Comparison of ENCODE assay signal across 40 mouse cellular contexts in genomic region chrX:141873597-141873996, GRCm38 (mm10). TPM values are rescaled to one million over a fixed set of nuclear protein-coding genes. Genes with fewer than 3 reads are reported as not detected.
"Had no signal": no experiment of that assay in that cellular context is flagged by ENCODE, and none has a peak within 500 bp of the region (broad histone marks: within the 10 kb centered on the region; RNA-seq: fewer than 3 reads in every experiment).

No protein-coding gene starts in this region.

- H3K36me3 ChIP-seq: heart, embryonic 13.5 days; heart, embryonic 15.5 days; hindbrain, embryonic 12.5 days; hindbrain, embryonic 15.5 days; kidney, embryonic 15.5 days; limb, embryonic 13.5 days; limb, embryonic 15.5 days; liver, embryonic 12.5 days had no signal

- H3K4me3 ChIP-seq: heart, adult 2 months; heart, embryonic 13.5 days; heart, embryonic 15.5 days; hindbrain, embryonic 12.5 days; hindbrain, embryonic 15.5 days; kidney, embryonic 15.5 days; limb, embryonic 13.5 days; limb, embryonic 15.5 days; liver, embryonic 12.5 days had no signal

- H3K9ac ChIP-seq: heart, embryonic 13.5 days; heart, embryonic 15.5 days; hindbrain, embryonic 12.5 days; hindbrain, embryonic 15.5 days; kidney, embryonic 15.5 days; limb, embryonic 13.5 days; limb, embryonic 15.5 days; liver, embryonic 12.5 days had no signal

- H3K27me3 ChIP-seq: heart, embryonic 13.5 days; heart, embryonic 15.5 days; hindbrain, embryonic 15.5 days; limb, embryonic 15.5 days; liver, embryonic 12.5 days had no signal

- H3K4me1 ChIP-seq: heart, embryonic 13.5 days; heart, embryonic 15.5 days; hindbrain, embryonic 12.5 days; hindbrain, embryonic 15.5 days; kidney, embryonic 15.5 days; limb, embryonic 13.5 days; limb, embryonic 15.5 days; liver, embryonic 12.5 days had no signal

- H3K4me2 ChIP-seq: heart, embryonic 11.5 days; heart, embryonic 13.5 days; heart, embryonic 15.5 days; hindbrain, embryonic 12.5 days; hindbrain, embryonic 15.5 days; kidney, embryonic 15.5 days; limb, embryonic 13.5 days; limb, embryonic 15.5 days; liver, embryonic 12.5 days had no signal

- DNase-seq: gastrocnemius, postnatal 14 days; gastrocnemius, postnatal 36 days; heart, adult 11 months; heart, adult 2 months; heart, postnatal 14 days; heart, postnatal 36 days; kidney, adult 11 months; kidney, adult 2 months; kidney, adult 9 months; kidney, postnatal 14 days; kidney, postnatal 36 days; layer of hippocampus, adult 9-11 months; layer of hippocampus, postnatal 36 days; left cerebral cortex, postnatal 4 days had no signal

- ATAC-seq: hindbrain, postnatal 0 days; intestine, embryonic 16.5 days; liver, embryonic 12.5 days had no signal

- H3K27ac ChIP-seq: heart, adult 2 months; heart, embryonic 13.5 days; heart, embryonic 15.5 days; hindbrain, embryonic 12.5 days; hindbrain, embryonic 15.5 days; hindbrain, postnatal 0 days; kidney, embryonic 15.5 days; kidney, postnatal 0 days; limb, embryonic 13.5 days; limb, embryonic 15.5 days; liver, embryonic 12.5 days had no signal

- H3K9me3 ChIP-seq: heart, embryonic 13.5 days; heart, embryonic 15.5 days; hindbrain, embryonic 12.5 days; hindbrain, embryonic 15.5 days; kidney, embryonic 15.5 days; limb, embryonic 13.5 days; limb, embryonic 15.5 days; liver, embryonic 12.5 days had no signal

RNA-seq across cellular contexts. Expression of gene Gm15294, which starts 1.4 kb away (rescaled TPM):
- total RNA-seq: gastrocnemius, adult 8-10 months; gastrocnemius, postnatal 14 days; heart, adult 2 months; heart, postnatal 14 days; heart, postnatal 36 days; hematopoietic stem cell, adult 5-6 weeks; hindbrain, postnatal 0 days; layer of hippocampus, adult 18-20 months; layer of hippocampus, adult 8-10 months; layer of hippocampus, postnatal 14 days; layer of hippocampus, postnatal 36 days; left cerebral cortex, adult 18-20 months; left cerebral cortex, adult 8-10 months; left cerebral cortex, postnatal 10 days; left cerebral cortex, postnatal 25 days; left cerebral cortex, postnatal 4 days; liver, adult 2 months had no signal
- polyA plus RNA-seq: gonadal fat pad, adult 2 months; heart, adult 2 months; heart, embryonic 11.5 days; heart, embryonic 13.5 days; heart, embryonic 15.5 days; hindbrain, embryonic 12.5 days; hindbrain, embryonic 15.5 days; hindbrain, postnatal 0 days; intestine, embryonic 14.5 days; kidney, adult 2 months; kidney, embryonic 15.5 days; large intestine, adult 2 months; limb, embryonic 11.5 days; limb, embryonic 13.5 days; limb, embryonic 15.5 days; liver, adult 2 months; liver, embryonic 12.5 days had no signal
